Mouse (Mus musculus) G1E (cell line): ENCODE data around the gene Otoa. TPM values are rescaled to one million over a fixed set of nuclear protein-coding genes. Genes with fewer than 3 reads are reported as not detected.

Source experiments
- ATAC-seq: 2 replicates; pipeline ENCODE4 v1.8.0; 2016; ENCODE audit warnings: mild to moderate bottlenecking; ENCODE audit not compliant: insufficient number of reproducible peaks, poor library complexity, low FRiP score, severe bottlenecking; ENCODE audit errors: extremely low read depth
- DNase-seq: peaks from one replicate; pipeline ENCODE4 v3.0.0; 2012; ENCODE audit warnings: low spot score
- H3K27me3 ChIP-seq: 2 replicates; pipeline ENCODE4 v1.6.1; 2012; ENCODE audit warnings: mild to moderate bottlenecking, low read length, inconsistent platforms; ENCODE audit not compliant: insufficient read depth
- H3K36me3 ChIP-seq: replicated peaks from 2 replicates; pipeline ENCODE3; 2012; ENCODE audit warnings: mild to moderate bottlenecking, inconsistent platforms
- H3K4me1 ChIP-seq: 2 replicates; pipeline ENCODE4 v1.6.1; 2012; ENCODE audit warnings: low read depth, low read length, inconsistent platforms, mixed read lengths; ENCODE audit not compliant: insufficient read depth
- H3K4me3 ChIP-seq: 2 replicates; pipeline ENCODE4 v1.5.1; 2012; ENCODE audit warnings: low read depth, mild to moderate bottlenecking, inconsistent platforms, low read length, moderate library complexity, mixed read lengths
- H3K9me3 ChIP-seq: replicated peaks from 2 replicates; pipeline ENCODE4 v1.6.1; 2012; ENCODE audit warnings: inconsistent platforms
- CTCF ChIP-seq: IDR thresholded peaks from 2 replicates; pipeline ENCODE4 v1.5.1; 2012; ENCODE audit warnings: low read depth, low read length, inconsistent platforms, mixed read lengths
- GATA1 ChIP-seq: IDR thresholded peaks from 2 replicates; pipeline ENCODE4 v1.6.1; 2012; ENCODE audit warnings: borderline replicate concordance, low read length, inconsistent platforms, mixed read lengths
- GATA2 ChIP-seq: IDR thresholded peaks from 2 replicates; pipeline ENCODE4 v1.6.1; 2012; ENCODE audit warnings: low read depth, low read length, inconsistent platforms, borderline replicate concordance
- POLR2AphosphoS5 ChIP-seq: IDR thresholded peaks from 2 replicates; pipeline ENCODE4 v1.6.1; 2012; ENCODE audit warnings: low read depth, low read length, inconsistent platforms; ENCODE audit not compliant: insufficient replicate concordance
- TAL1 ChIP-seq: conservative IDR thresholded peaks from 2 replicates; pipeline ENCODE4 v1.6.1; 2012; ENCODE audit warnings: low read depth, low read length, inconsistent platforms, mixed read lengths
- polyA plus RNA-seq: library from polyadenylated mRNA; stranded (reverse); fragments of >175 nt; gene quantifications from 2 replicates; pipeline ENCODE4 v1.2.3, GENCODE M21; 2012
- total RNA-seq, 2 experiments: library from RNA; stranded (forward) in 1 of 2; stranded (reverse) in 1 of 2; fragments of 200-1000 nt in 1 of 2; fragments of >200 nt in 1 of 2; fragmentation: Nextera tagmentation in 1 of 2; gene quantifications; 2 replicates each; pipeline ENCODE4 v1.2.3; 2014 to 2017

Otoa gene
- total RNA-seq (2014; fragmentation: Nextera tagmentation) (0.34 and 0.75 TPM in 2 replicates), total RNA-seq (2017) (0.82 and 0.87 TPM in 2 replicates), polyA plus RNA-seq (0.43 and 0.50 TPM in 2 replicates)

- DNase-seq: no peak
- no peak for ATAC-seq
Observed at GRCm38 (mm10) chr7:121081350-121081749, at the start of gene Otoa. Gene Otoa (plus strand): TSS chr7:121081650.

DNA sequence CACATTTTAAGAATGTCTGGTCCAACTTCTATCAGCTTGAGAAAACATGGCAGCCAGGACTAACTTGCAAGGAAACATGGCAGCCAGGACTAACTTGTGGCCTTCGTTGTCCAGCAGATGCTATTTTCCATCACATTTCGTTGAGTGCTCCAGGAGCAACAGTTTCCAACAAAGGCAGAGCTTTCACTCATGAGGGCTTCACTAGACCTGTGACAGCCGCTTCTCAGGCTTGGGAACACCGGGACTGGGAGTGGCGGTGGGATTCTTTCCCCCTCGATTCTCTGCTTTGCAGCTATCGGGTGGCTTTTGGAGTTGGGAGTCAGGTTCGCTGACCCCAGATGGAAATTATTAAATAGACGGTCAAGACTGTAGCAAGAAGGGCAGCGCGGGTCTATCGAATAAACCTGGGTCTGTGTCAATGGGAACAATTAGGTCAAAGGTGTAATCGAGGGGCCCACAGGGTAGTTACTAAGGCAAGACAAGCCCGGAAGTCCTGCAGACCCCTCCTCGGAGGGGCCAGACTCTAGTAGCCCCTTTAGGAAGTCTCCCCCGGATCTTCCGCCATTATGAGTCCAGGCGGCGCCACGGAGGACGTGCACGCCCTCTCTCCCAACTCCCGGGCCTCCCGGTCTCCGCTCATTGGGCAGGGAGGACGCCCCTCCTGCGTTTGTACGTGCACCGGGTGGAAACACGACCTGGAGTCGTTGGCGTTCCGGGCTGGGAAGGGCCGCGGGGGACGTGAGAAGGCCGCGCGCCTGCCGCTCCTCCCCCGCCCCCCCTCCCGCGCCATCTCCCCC, 47.4 kb upstream of the Otoa start, which contains the start of gene Mettl9:
Gene Mettl9, plus strand, starts transcription at position 590 of the 797 bp plus-strand sequence.
- H3K9me3 ChIP-seq: no peaks in the 10 kb centered on the region
- no peaks in the 10 kb centered on the region for H3K27me3 ChIP-seq
- TF ChIP-seq TAL1 (no peak), GATA1 (no peak), POLR2AphosphoS5 (no peak), GATA2 (no peak), CTCF (no peak)
- DNase-seq (peak; percentile 97), ATAC-seq (peak; percentile 93)
- peaks cover 29% of the 10 kb centered on the region for H3K4me1 ChIP-seq
- peaks cover 13% of the 10 kb centered on the region for H3K36me3 ChIP-seq
- peak within 1 kb of the TSS; percentile 92 for H3K4me3 ChIP-seq

More at GRCm38 (mm10) chr7:121081350-121081749, at the start of gene Otoa:
- Histone ChIP-seq H3K9me3 (no peaks in the 10 kb centered on the region), H3K27me3 (peaks cover 2% of the 10 kb centered on the region; the same call in 1 of the 2 replicates), H3K36me3 (peaks cover 25% of the 10 kb centered on the region), H3K4me3 (no peak within 1 kb of the TSS), H3K4me1 (no peaks in the 10 kb centered on the region)
- TF ChIP-seq GATA2: no peak
- no peak for TF ChIP-seq GATA1
- no peak for TF ChIP-seq TAL1
- no peak for TF ChIP-seq CTCF
- no peak for TF ChIP-seq POLR2AphosphoS5

GRCm38 (mm10) chr7:121034701-121035141, 46.7 kb upstream of the Otoa start:
- Histone ChIP-seq H3K27me3 (no peaks in the 10 kb centered on the region), H3K9me3 (no peaks in the 10 kb centered on the region), H3K4me1 (peaks cover 29% of the 10 kb centered on the region), H3K4me3 (peak overlapping the region; percentile 92), H3K36me3 (peaks cover 14% of the 10 kb centered on the region)
- TF ChIP-seq CTCF (no peak), TAL1 (no peak), POLR2AphosphoS5 (no peak)
- no peak for ATAC-seq
- DNase-seq: no peak

DNA sequence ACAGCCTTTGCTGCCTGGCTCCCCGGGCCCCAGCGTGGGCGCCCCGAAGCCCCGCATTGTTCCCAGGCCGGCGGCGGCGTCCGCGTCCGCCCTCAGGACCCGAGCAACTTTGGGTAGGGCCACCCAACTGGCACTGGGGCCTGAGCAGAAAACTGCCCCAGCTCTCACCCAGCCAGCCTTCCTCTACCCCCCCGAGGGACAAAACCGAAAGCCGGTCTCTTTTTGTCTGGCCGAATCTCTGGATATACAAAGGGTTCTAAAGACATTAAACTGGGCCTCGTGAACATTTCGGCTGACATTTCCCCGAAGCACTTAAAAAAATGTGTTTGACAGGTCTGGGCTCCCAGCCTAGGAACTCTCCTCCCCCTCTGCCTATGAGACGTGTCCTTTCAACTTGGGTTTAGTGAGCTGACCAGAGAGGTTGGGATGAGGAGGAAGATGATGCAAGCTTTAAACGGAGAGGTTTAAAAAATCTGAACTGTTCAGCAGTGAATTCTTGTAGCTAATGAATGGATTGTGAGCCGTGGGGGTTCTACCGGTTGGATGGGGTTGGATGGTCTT, 46.2 kb upstream of the Otoa start:
- H3K36me3 ChIP-seq: peaks cover 20% of the 10 kb centered on the region
- H3K4me1 ChIP-seq: peaks cover 32% of the 10 kb centered on the region
- TF ChIP-seq POLR2AphosphoS5 (no peak), GATA2 (no peak), CTCF (no peak), TAL1 (no peak), GATA1 (no peak)
- DNase-seq (peak; percentile 22), ATAC-seq (no peak)
- H3K9me3 ChIP-seq: no peaks in the 10 kb centered on the region
- no peaks in the 10 kb centered on the region for H3K27me3 ChIP-seq
- H3K4me3 ChIP-seq: peak overlapping the region; percentile 92

DNA sequence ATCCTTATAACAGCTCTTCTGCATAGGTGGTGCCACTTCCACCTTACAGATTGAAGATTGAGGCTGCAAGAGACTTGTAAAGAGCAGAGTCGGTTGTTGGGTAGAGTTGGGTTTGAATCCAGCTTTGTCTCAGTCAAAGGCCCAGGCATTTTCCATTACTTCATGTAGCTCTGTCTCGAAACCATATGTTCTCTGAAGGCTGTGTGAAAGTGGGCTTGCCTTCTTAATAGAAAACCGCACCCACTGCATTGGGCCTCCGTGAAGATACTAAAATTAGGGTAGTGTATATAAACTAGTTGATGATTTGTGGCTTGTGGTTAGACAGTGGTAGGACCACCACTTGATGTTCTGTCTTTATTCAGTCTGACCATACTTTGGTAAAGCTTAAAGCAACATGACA, 40.9 kb upstream of the Otoa start:
- H3K9me3 ChIP-seq: no peaks in the 10 kb centered on the region
- TF ChIP-seq GATA1 (no peak), GATA2 (no peak), CTCF (no peak), TAL1 (no peak)
- H3K4me1 ChIP-seq: peaks cover 26% of the 10 kb centered on the region
- ATAC-seq (no peak), DNase-seq (no peak)
- no peak overlapping the region for H3K4me3 ChIP-seq
- H3K36me3 ChIP-seq: peaks cover 33% of the 10 kb centered on the region
- H3K27me3 ChIP-seq: no peaks in the 10 kb centered on the region

- H3K4me1 ChIP-seq: peaks cover 12% of the 10 kb centered on the region
- H3K9me3 ChIP-seq: no peaks in the 10 kb centered on the region
- TF ChIP-seq TAL1 (no peak), GATA1 (no peak), CTCF (no peak), POLR2AphosphoS5 (no peak), GATA2 (no peak)
- DNase-seq (no peak), ATAC-seq (no peak)
- no peak overlapping the region for H3K4me3 ChIP-seq
- H3K27me3 ChIP-seq: no peaks in the 10 kb centered on the region
- H3K36me3 ChIP-seq: peaks cover 26% of the 10 kb centered on the region
Observed at GRCm38 (mm10) chr7:121041989-121042388, 39.5 kb upstream of the Otoa start.
